Mouse (Mus musculus) liver, embryonic 15.5 days (tissue): ENCODE data around the gene Alkbh5. TPM values are rescaled to one million over a fixed set of nuclear protein-coding genes. Genes with fewer than 3 reads are reported as not detected.
"Not testable (repeated sequence)": the region's sequence is repeated elsewhere in the genome, so short reads cannot be mapped to it uniquely, and the experiment has no call there.

Source experiments
- ATAC-seq: fragments of 200-750 bp; cut with Nextera tagmentation; 2 replicates; pipeline ENCODE4 v1.8.0; 2017; ENCODE audit warnings: moderate number of reproducible peaks, mild to moderate bottlenecking, moderate library complexity; ENCODE audit not compliant: insufficient read depth
- H3K27ac ChIP-seq: fragments of 300-500 bp; sonication (generic); replicated peaks from 2 replicates; pipeline ENCODE4 v1.5.1; 2015; ENCODE audit warnings: mild to moderate bottlenecking, inconsistent platforms
- H3K27me3 ChIP-seq: fragments of 300-500 bp; sonication (generic); 2 replicates; pipeline ENCODE4 v1.6.1; 2015; ENCODE audit warnings: mild to moderate bottlenecking, inconsistent platforms
- H3K36me3 ChIP-seq: fragments of 300-500 bp; sonication (generic); replicated peaks from 2 replicates; pipeline ENCODE4 v1.6.1; 2015; ENCODE audit warnings: moderate library complexity, mild to moderate bottlenecking, inconsistent platforms
- H3K4me1 ChIP-seq: fragments of 300-500 bp; sonication (generic); replicated peaks from 2 replicates; pipeline ENCODE4 v1.6.1; 2015; ENCODE audit warnings: inconsistent platforms
- H3K4me2 ChIP-seq: fragments of 300-500 bp; sonication (generic); 2 replicates; pipeline ENCODE4 v1.6.1; 2015; ENCODE audit warnings: moderate library complexity, mild to moderate bottlenecking, inconsistent platforms
- H3K4me3 ChIP-seq: fragments of 300-500 bp; sonication (generic); replicated peaks from 2 replicates; pipeline ENCODE4 v1.5.1; 2015; ENCODE audit warnings: mild to moderate bottlenecking, inconsistent platforms
- H3K9ac ChIP-seq: fragments of 300-500 bp; sonication (generic); 2 replicates; pipeline ENCODE4 v1.6.1; 2015; ENCODE audit warnings: moderate library complexity, mild to moderate bottlenecking, inconsistent platforms
- H3K9me3 ChIP-seq: fragments of 300-500 bp; sonication (generic); replicated peaks from 2 replicates; pipeline ENCODE4 v1.6.1; 2016; ENCODE audit warnings: inconsistent platforms
- WGBS: fragments of 180-500 bp; shearing (Covaris S2); methylation state at CpG from one replicate; pipeline ENCODE4 v1.1.7; 2015; ENCODE audit warnings: mixed read lengths; ENCODE audit not compliant: insufficient replicate concordance; 5-methylcytosine and 5-hydroxymethylcytosine counted together
- polyA plus RNA-seq: library from polyadenylated mRNA; unstranded; fragments of >200 nt; fragmentation: Nextera tagmentation; extraction: Ambion mirVana; gene quantifications from 2 replicates; pipeline ENCODE4 v1.2.1, GENCODE M21; 2015

Gene Alkbh5
- polyA plus RNA-seq, 1 experiment from 2014 or later: 16.8 TPM

GRCm38 (mm10) chr11:60543211-60543610 is 7.0 kb downstream of the Alkbh5 start:
- not testable (repeated sequence) for ATAC-seq, H3K4me2 ChIP-seq, H3K9ac ChIP-seq, H3K27ac ChIP-seq, H3K9me3 ChIP-seq, H3K27me3 ChIP-seq, H3K4me3 ChIP-seq
- 81% methylated on average over 5 of the region's 5 CpGs for WGBS
- peaks cover 36% of the 10 kb centered on the region for H3K4me1 ChIP-seq
- H3K36me3 ChIP-seq: peaks cover 35% of the 10 kb centered on the region

GRCm38 (mm10) chr11:60545433-60545832 is 9.3 kb downstream of the Alkbh5 start:
- Histone ChIP-seq H3K36me3 (peaks cover 55% of the 10 kb centered on the region), H3K4me3 (no peak overlapping the region), H3K4me2 (no peak overlapping the region), H3K27me3 (no peaks in the 10 kb centered on the region), H3K9ac (no peak overlapping the region), H3K27ac (no peak overlapping the region), H3K9me3 (no peaks in the 10 kb centered on the region), H3K4me1 (peaks cover 18% of the 10 kb centered on the region)
- ATAC-seq: no peak
- WGBS: 86% methylated on average over 4 of the region's 4 CpGs

GRCm38 (mm10) chr11:60548112-60548511 is 11.9 kb downstream of the Alkbh5 start:
- Histone ChIP-seq H3K9ac (no peak overlapping the region), H3K27ac (no peak overlapping the region), H3K4me1 (peaks cover 3% of the 10 kb centered on the region; the same call in 1 of the 2 replicates), H3K27me3 (no peaks in the 10 kb centered on the region), H3K9me3 (no peaks in the 10 kb centered on the region), H3K4me2 (no peak overlapping the region), H3K4me3 (no peak overlapping the region), H3K36me3 (peaks cover 68% of the 10 kb centered on the region)
- 76% methylated on average over 3 of the region's 3 CpGs for WGBS
- ATAC-seq: no peak

- no peak overlapping the region for H3K4me3 ChIP-seq
- H3K27me3 ChIP-seq: no peaks in the 10 kb centered on the region
- no peak overlapping the region for H3K4me2 ChIP-seq
- H3K4me1 ChIP-seq: no peaks in the 10 kb centered on the region
- H3K36me3 ChIP-seq: peaks cover 95% of the 10 kb centered on the region
- no peaks in the 10 kb centered on the region for H3K9me3 ChIP-seq
- H3K27ac ChIP-seq: no peak overlapping the region
- H3K9ac ChIP-seq: no peak overlapping the region
- ATAC-seq: no peak
Observed at GRCm38 (mm10) chr11:60553091-60553490, 16.9 kb downstream of the Alkbh5 start.

GRCm38 (mm10) chr11:60557675-60558074 is 21.5 kb downstream of the Alkbh5 start:
- H3K4me1 ChIP-seq: no peaks in the 10 kb centered on the region
- H3K4me2 ChIP-seq: no peak overlapping the region
- 75% methylated on average over 3 of the region's 3 CpGs for WGBS
- H3K36me3 ChIP-seq: peaks cover 58% of the 10 kb centered on the region
- no peak for ATAC-seq
- H3K27ac ChIP-seq: no peak overlapping the region
- no peak overlapping the region for H3K4me3 ChIP-seq
- no peak overlapping the region for H3K9ac ChIP-seq
- no peaks in the 10 kb centered on the region for H3K27me3 ChIP-seq
- H3K9me3 ChIP-seq: no peaks in the 10 kb centered on the region

- Histone ChIP-seq H3K27ac (no peak overlapping the region), H3K4me3 (no peak overlapping the region), H3K4me2 (no peak overlapping the region), H3K27me3 (no peaks in the 10 kb centered on the region), H3K9ac (no peak overlapping the region), H3K9me3 (no peaks in the 10 kb centered on the region), H3K4me1 (no peaks in the 10 kb centered on the region), H3K36me3 (peaks cover 42% of the 10 kb centered on the region)
- WGBS: 11% methylated on average over 3 of the region's 3 CpGs
- no peak for ATAC-seq
Observed at GRCm38 (mm10) chr11:60559342-60559741, 23.2 kb downstream of the Alkbh5 start.

- not testable (repeated sequence) for ATAC-seq, H3K36me3 ChIP-seq, H3K4me1 ChIP-seq, H3K27me3 ChIP-seq, H3K4me3 ChIP-seq, H3K27ac ChIP-seq, H3K9me3 ChIP-seq, H3K9ac ChIP-seq, H3K4me2 ChIP-seq
- 67% methylated on average over 11 of the region's 12 CpGs for WGBS
Observed at GRCm38 (mm10) chr11:60574006-60574405, 37.8 kb downstream of the Alkbh5 start.

Other genes starting within 250 kb of the Alkbh5 start
- gene Tom1l2, start 183.5 kb upstream of the Alkbh5 start, polyA plus RNA-seq: 5.3 and 5.8 TPM in 2 replicates
- gene Drc3, start 183.1 kb upstream of the Alkbh5 start, polyA plus RNA-seq: 0.25 and 0.48 TPM in 2 replicates
- 9.4 and 9.7 TPM in 2 replicates for gene Gid4, start 119.2 kb upstream of the Alkbh5 start, polyA plus RNA-seq
- 29.7 and 32.5 TPM in 2 replicates for gene Atpaf2, start 117.9 kb upstream of the Alkbh5 start, polyA plus RNA-seq
- gene Drg2, start 81.8 kb upstream of the Alkbh5 start, polyA plus RNA-seq: 37.2 and 38.8 TPM in 2 replicates
- gene Myo15, start 67.0 kb upstream of the Alkbh5 start, polyA plus RNA-seq: 0.25 and 0.32 TPM in 2 replicates
- 13.0 and 14.5 TPM in 2 replicates for gene Llgl1, start 163.3 kb downstream of the Alkbh5 start, polyA plus RNA-seq
- 27.8 and 29.1 TPM in 2 replicates for gene Flii, start 190.9 kb downstream of the Alkbh5 start, polyA plus RNA-seq
- gene Mief2, start 192.0 kb downstream of the Alkbh5 start, polyA plus RNA-seq: 2.5 and 2.8 TPM in 2 replicates
- 5.9 TPM in 2 replicates for gene Top3a, start 241.0 kb downstream of the Alkbh5 start, polyA plus RNA-seq
- 2.6 and 3.2 TPM in 2 replicates for gene Smcr8, start 241.1 kb downstream of the Alkbh5 start, polyA plus RNA-seq